8 mouse cellular contexts compared by ENCODE assay signal in the genomic region with DNA sequence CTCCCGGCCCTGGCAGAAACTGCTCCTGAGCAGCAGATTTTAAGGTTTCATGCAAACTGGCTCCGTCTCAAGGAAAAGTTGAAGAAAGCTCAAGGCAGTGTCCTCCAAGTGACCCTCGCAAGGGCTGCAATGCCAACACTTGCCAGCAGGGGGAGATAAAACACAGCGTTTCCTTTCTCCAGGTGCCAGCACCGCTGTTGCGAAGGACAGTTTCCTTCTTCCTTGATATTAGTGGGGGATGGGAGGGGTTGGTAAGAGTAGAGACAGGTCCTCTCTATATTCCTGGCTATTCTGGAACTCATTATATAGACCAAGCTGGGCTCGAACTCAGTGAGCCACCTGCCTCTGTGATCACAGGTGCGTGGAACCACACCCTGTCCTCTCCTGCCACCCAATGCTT. TPM values are rescaled to one million over a fixed set of nuclear protein-coding genes. Genes with fewer than 3 reads are reported as not detected.
DNase-seq lines count a peak whose midpoint lies in the region; ATAC-seq and TF ChIP-seq lines count a peak whose summit lies in the region.

No protein-coding gene starts in this region.

- H3K27ac ChIP-seq in liver, postnatal 0 days (ENCODE audit: low read depth), result no peak overlapping the region

- no peak overlapping the region for H3K9ac ChIP-seq in liver, postnatal 0 days (replicated peaks)

- WGBS in liver, postnatal 0 days (ENCODE audit: insufficient replicate concordance), result 17% methylated on average over 8 of the region's 8 CpGs

- no peak overlapping the region for H3K4me3 ChIP-seq in liver, postnatal 0 days (ENCODE audit: low read depth, low read length)

- H3K4me2 ChIP-seq in liver, postnatal 0 days (ENCODE audit: low read depth, low read length), result no peak overlapping the region

- 0 out of 2 replicates have a peak, but pooled peaks cover 5% of the 10 kb centered on the region for H3K36me3 ChIP-seq in liver, postnatal 0 days (replicated peaks; ENCODE audit: insufficient read depth, low read length)

- DNase-seq in B cell, adult 2 months, result peak; percentile 85
- peak; percentile 51 for DNase-seq in T-cell, adult 2 months (ENCODE audit: low spot score)
- peak; percentile 84 to 87 for DNase-seq in cerebellum, postnatal 36 days
- peak; percentile 67 to 71 for DNase-seq in gastrocnemius, adult 8-10 months (ENCODE audit: low spot score in 2 of 2)
- DNase-seq in kidney, adult 9 months, result peak; percentile 93
- peak; percentile 87 for DNase-seq in liver, postnatal 0 days
- DNase-seq in retina, embryonic 14.5 days (ENCODE audit: low spot score), result peak; percentile 89
- peak; percentile 72 for DNase-seq in thymus, postnatal 25 days

- ATAC-seq in liver, postnatal 0 days, result peak; percentile 35; the same call in 1 of the 2 replicates

- no peaks in the 10 kb centered on the region for H3K9me3 ChIP-seq in liver, postnatal 0 days (ENCODE audit: low read length)

- H3K27me3 ChIP-seq in liver, postnatal 0 days (ENCODE audit: insufficient read depth, low read length), result no peaks in the 10 kb centered on the region

- TF ChIP-seq EP300 in liver, postnatal 0 days (IDR thresholded peaks at IDR 0.05; ENCODE audit: low read depth), result no peak

- peak; percentile 98 for TF ChIP-seq CTCF in liver, postnatal 0 days (IDR thresholded peaks at IDR 0.05; ENCODE audit: low read depth)

- H3K4me1 ChIP-seq in liver, postnatal 0 days (ENCODE audit: insufficient read depth), result peaks cover 9% of the 10 kb centered on the region

RNA-seq across cellular contexts. Expression of gene Adap1, which starts 6.3 kb away (rescaled TPM):
- 1 to 10 TPM in 1 of 4 experiments, under 1 TPM in 3; 0.44 to 2.0 (median 0.64) TPM for total RNA-seq in gastrocnemius, adult 8-10 months (2022)
- polyA plus RNA-seq in liver, postnatal 0 days (2015; fragmentation: Nextera tagmentation; extraction: Ambion mirVana), result 3.7 and 4.3 TPM in 2 replicates

RNA-seq across cellular contexts. Expression of gene Cox19, which starts 19.5 kb away (rescaled TPM):
- 10 to 100 TPM; 46.5 to 60.3 (median 57.4) TPM for total RNA-seq in gastrocnemius, adult 8-10 months (2022)
- polyA plus RNA-seq in liver, postnatal 0 days (2015; fragmentation: Nextera tagmentation; extraction: Ambion mirVana), result 34.4 and 37.1 TPM in 2 replicates

RNA-seq across cellular contexts. Expression of gene Cyp2w1, which starts 20.7 kb away (rescaled TPM):
- not detected for total RNA-seq in gastrocnemius, adult 8-10 months (2022)
- not detected in 2 replicates for polyA plus RNA-seq in liver, postnatal 0 days (2015; fragmentation: Nextera tagmentation; extraction: Ambion mirVana)

RNA-seq across cellular contexts. Expression of gene Gpr146, which starts 45.8 kb away (rescaled TPM):
- 10 to 100 TPM; 20.9 to 28.6 (median 25.4) TPM for total RNA-seq in gastrocnemius, adult 8-10 months (2022)
- polyA plus RNA-seq in liver, postnatal 0 days (2015; fragmentation: Nextera tagmentation; extraction: Ambion mirVana), result 14.5 and 14.7 TPM in 2 replicates
